Mouse (Mus musculus) embryo, embryonic 10.5 days (tissue): Measurements from ENCODE around the gene Grin2a.

Experiments
- DNase-seq: peaks from one replicate; pipeline ENCODE4 v3.0.0-alpha.2; 2015; ENCODE audit warnings: low spot score

Gene Grin2a

DNA sequence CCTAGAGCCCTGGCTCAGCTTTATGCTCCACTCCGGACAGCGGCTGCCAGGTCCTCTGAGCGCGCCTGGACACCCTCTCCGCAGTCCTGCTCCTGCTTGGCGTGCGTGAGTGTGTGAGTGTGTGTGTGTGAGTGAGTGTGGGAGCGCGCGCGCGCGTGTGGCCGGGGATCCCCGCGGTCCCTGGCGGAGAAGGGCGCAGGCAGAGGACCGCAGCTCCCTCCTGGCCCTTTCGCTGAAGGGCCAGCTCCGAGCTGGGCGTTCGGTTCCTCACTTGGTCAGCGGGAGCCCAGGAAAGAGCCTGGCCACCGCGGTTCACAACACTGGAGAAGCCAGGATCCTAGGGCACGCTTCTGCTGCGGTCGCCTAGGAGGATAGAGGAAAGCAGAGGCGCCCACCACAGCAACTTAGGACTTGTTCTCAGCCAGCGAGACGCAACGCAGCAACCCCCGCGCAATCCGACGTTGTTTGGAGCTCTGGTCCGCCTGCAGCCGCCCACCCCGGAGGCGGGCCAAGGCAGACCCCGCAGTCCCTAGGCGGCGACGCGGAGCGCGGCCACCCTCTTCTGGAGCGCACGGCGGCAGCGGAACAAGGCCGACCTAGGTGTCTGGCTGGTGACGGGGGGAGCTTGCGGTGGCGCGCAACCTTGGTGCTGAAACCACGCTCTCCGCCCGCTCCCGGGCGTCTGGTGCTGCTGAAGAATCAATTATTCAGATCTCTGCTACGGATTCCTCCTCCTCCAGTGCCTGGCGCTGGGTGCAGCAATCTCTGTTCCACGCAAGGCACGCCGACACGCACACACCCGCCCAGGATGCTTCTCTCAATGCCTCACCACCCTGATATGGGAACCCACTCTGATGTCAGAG, at the start of gene Grin2a:
Grin2a (minus strand) TSS at position 610 of the 863 bp plus-strand sequence.
- DNase-seq, result peak; percentile 50

DNA sequence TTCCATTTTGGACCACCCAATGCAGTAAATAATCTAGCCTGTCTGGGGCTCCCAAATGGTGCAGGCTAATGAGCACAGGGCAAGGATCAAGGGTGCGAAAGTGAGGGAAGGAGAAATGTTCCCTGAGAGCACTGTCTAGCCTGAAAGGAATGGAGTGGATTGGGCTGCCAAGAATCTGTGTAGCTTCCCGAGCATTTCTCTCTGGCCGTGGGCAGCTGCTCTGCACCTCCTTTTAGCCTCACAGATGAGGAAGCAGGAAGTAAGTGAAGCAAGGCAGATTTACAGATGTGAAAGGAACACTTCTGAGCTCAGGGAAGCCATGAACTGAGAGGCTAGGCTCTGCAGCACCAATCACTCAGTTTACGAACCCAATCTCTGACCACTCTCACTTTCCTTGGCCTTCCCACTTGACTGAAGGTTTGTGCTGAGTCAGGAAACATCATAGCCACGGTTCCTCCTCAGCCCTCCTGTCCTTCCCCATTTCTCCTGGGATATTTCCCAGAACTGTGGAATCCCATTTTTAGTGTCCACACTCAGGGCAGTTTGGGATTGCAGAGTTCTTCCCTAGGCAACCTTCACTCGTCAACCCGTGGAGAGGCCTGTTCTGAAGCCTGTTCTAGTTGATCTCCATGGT, 40.3 kb upstream of the Grin2a start:
- no peak for DNase-seq

DNA sequence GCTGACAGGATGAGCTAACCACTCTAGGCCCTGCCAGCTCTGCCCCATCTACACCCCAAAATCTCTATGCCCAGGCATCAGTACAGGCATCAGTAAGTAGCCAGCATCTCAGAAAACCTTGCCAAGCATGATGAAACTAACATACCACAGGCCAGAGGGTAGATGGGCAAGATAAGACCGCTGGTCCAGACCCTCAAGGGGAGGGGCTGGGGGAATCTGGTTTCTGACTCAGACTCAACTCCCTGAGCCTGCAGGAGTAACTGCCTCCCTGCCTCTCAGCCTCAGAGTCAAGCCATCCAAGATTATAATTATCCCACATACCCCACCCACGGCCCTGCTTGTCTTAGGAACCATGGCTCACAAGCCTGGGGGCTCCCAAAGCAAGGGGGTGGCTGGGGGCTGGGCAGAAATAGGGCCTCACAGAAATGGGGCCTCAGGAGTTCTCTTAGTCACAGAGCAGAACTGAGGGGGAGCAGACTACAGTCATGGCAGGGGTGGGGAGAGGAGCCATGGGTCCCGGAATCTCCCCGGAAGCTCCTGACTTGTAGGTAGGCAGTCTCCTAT, 38.1 kb upstream of the Grin2a start:
- DNase-seq, result no peak

DNA sequence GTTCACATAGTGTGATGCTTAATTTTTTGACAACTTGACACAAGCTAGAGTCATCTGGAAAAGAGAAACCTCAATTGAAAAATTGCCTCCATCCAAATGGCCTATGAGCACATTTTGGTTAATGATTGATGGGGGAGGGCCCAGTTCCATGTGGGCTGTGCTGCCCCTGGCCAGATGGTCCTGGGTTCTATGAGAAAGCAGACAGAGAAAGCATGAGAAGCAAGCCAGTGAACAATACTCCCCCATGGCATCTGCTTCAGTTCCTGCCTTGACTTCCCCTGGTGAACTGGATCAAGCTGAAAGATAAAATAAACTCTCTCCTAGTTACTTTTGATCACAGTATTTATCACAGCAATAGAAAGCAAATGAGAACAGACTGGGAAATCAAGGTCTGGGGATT, 36.5 kb upstream of the Grin2a start:
- no peak for DNase-seq

DNA sequence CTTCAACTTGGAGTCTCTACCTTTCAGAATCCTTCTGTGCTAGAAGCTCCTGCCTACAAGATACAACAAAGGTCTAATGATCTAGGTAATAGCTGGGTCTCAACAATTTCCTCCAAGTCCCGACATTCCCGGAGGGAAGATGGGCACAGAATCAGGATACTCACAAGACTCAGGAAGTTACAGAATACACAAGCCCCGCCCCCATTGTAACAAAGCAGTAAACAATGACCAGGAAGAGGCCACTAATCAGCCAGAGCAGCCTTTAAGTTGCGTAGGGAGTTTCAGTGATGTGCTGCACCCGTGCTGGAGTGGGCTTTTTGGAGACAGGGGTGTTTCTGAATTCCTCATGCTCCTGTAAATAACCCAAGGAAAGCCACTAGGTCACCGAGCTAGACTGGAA, 31.4 kb upstream of the Grin2a start:
- DNase-seq, result no peak

DNA sequence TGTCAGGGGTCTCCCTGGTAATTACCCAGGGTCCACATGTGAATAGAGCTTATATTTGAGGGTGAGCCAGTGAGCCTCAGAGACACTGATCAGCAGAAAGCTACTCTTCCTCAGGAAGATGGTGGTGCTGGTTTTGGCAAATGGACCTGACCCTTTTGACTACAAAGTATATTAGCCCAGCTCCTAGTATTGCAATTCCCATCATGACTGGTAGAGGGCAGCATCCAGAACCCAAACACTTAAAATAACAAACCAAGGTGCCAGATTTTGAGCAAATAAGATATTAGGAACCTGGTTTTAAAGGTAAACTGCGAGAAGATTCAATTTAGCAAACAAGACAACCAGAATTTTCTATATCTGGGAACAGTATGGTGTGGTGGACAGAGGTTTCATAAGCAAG, 14.4 kb upstream of the Grin2a start:
- DNase-seq, result no peak

DNA sequence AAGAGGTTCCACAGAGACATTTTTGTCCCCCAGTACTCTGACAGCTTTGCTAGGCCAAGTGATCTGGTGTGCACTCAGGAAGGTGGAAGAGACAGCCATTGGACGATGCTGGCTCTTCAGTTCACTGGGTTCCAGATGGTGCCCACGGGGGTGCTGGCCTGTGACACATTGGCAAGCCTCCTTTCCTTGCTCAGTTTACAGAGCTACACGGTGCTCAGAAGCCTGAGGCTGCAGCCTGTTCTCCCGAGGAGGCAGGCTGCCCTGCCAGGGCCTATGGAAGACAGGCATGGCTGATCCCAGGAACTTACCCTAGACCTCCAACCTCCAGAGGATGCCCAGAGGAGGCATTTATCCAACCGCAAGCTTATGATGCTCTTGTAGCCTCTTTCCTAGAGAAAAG, 10.2 kb upstream of the Grin2a start:
- DNase-seq, result no peak

DNA sequence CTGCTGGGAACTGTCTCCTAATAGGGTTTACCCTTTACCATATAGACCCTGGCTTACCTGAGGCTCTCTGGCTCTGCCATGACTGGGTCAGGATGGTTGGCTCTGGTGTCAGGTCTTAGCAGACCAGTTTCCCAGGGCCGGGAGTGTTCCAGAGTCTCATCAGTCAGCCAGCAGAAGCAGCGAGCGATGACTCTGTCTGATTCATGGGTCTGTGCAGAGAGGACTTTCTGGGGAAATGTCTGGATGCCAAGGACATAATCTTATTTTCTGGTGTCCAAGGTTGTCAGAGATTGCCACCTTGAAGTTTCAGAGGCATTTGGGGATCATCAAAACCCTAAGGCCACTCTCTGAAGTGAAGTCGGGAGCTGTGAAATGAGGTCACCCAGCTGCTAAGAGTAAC, 8.7 kb upstream of the Grin2a start:
- DNase-seq, result no peak

DNA sequence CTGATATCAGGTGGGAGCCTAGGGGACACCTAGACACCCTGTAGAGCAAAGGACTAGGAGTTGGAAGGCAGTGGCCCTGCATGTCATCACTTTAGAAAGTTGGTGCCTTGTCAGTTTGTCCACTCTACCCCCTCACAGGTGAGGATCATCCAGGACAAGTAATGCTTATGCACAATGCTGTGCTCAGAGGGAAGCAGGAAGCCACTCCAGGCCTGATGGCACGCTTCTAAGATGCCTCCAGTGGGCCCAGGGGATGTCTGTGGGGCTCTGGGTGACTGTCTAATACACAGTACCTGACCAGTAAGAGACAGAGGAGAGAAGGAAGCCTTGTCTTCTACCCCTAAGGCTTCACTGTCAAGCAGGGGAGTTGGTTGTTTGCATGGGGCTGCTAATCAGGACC, 7.6 kb upstream of the Grin2a start:
- DNase-seq, result no peak

DNA sequence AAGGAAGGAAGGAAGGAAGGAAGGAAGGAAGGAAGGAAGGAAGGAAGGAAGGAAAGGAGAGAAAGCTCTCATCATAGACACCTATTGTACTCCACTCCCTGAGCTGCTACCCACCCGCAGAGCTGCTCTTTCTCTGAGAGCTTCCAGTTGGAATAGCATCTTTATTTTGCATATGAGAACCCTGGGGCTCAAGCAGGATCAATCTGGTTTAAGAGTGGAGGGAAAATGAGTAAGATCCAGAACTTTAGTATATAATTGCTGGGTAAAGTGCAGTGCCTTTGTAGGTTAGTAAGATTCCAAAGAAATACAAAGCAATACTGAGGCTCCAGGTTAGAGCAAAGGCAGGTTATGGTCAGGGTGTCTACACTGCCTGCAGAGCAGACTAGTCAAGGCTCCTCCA, 6.2 kb upstream of the Grin2a start:
- DNase-seq, result no peak

DNA sequence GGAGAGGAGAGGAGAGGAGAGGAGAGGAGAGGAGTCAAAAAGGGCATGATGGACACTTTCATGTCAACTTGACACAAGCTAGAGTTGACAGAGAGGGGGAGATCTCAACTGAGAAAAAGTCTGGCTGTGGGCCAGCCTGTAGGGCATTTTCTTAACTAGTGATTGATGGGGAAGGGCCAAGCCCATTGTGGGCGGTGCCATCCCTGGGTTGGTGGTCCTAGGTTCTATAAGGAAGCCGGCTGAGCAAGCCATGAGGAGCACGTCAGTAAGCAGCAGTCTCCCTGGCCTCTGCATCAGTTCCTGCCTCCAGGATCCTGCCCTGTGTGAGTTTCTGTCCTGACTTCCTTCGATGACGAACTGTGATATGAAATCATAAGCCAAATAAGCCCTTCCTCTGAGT, 4.6 kb upstream of the Grin2a start:
- no peak for DNase-seq

DNA sequence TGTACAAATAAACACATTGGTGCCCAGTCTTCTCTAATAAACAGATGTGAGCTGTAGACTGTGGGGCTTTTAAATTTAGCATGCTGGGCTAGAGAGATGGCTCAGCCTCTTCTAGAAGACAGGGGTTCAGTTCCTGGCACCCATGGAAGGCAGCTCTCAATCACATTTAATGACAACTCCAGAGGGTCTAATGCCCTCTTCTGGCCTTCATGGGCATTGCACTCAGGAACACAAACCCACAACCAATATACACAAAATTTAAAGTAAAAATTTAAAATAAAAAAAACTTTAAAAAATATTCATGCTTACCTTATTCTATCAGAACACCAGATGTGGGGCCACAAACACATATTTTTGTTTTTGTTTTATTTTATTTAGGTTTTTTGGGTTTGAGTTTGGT, 2.6 kb upstream of the Grin2a start:
- no peak for DNase-seq

DNA sequence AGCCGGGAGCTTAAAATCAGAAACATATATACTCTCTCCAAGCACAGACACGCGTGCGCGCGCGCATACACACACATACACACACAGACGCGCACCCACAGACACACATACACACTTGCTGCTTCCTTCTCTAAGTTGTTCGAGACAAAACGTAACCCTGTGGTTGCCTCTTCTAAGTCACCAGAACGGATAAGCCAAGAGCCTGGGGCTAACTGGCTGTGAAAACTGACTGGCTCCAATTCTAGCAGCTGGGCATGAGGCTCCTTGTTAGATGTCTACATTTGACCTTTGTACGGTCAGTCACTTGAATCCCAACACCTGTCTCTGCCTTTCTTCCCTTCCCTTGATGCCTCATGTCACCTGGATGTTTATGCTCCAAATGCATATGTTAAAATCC, 452 bp upstream of the Grin2a start:
- DNase-seq, result peak; percentile 42

DNA sequence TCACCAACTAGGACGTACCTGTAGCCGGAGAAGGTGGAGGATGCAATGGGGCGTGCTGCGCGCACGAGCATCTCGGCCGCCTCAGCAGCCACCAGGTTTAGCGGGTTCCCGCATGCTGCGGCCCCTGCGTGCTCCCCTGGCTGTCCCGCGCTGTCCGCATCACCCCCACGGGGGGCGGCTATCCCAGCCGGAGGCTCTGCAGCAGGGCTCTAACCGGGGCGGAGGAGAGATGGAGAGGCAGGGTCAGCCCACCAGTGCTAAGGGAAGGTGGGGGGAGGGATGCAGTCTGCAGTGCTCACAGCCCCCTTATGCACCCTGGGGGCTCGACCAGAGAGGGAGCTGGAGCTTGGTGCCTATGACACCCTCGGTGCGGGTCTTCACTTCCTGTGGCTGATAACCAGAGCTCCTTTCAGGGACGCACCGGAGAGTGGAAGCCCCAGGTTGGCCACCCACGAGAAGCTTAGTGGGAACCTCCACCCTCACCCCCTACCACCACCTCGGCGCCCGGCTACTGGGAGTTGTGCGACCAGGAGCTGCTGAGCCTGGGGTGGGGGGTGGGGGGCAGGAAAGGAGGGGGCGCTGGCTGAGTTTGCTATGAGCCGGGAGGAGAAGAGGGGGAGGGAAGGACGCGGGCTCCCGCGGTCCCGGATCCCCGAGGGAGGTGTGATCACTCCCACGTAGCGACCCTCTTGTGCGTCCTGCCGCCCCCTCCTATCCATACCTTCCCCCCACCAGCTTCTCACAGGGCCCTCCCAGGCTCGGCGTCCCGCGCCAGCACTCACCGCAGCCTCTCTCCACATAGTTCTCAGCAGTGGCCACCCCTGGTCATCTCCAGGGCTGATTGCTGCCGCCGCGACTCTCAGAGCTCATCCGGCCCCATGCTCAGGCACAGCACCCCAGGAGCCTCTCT, 1.1 kb downstream of the Grin2a start:
- DNase-seq, result peak; percentile 55

DNA sequence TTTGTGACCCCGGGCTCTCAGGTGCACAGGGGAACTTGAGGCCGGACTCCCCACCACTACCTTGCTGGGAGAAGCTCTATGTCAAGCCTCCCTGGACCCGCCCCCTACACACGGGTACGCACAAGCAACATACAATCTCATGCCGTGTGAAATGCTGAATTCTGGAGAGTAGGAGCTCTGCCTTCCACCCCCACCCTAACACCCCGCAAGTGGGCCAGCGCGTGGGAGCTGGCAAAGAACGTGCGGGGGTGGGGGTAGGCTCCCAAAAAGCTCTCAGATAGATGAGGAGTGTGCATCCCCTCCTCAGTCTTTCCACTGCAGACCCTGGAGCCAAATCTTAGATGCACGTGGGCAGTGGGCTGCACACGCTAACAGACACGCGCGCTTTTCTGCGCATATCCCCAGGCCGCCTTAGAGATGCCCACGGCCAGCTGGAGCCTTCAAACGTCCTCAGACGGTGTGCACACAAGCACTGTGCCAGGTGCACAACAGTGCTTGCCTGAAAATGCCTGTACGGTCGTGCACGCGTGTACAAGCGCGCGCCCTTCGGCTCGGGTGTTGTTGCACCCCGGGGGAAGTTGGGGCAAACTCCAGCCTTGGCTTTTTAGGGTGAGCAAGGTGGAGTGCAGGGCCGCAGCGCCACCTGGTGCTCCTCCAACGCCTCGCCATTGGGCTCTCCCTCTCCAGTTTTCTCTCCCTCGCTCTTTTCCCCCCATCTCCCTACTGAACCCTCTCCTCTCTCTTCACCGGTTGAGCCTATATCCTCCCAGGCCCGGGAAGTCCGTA, 1.9 kb downstream of the Grin2a start:
- peak; percentile 79 for DNase-seq

DNA sequence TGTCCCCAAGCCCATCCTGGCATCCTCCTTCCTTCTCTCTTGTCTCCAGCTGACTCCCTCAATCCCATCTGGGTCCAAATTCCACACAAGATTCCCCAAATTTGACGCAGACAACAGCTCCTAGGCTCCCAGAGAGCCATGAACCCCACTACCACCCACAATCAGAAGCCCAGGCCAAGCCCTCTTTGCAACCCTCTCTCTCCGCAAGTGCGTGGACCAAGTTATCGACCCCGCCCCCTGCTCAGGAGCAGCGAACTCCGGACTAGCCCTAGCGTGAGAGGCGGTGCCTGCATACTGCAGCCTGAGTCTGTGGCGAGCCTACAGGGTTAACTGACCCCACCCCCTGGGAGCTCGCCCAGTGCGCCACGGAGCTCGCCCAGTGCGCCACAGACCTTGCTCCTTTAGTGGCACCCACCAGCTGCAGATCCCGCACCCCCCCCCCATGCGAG, 2.6 kb downstream of the Grin2a start:
- DNase-seq, result peak; percentile 60

DNA sequence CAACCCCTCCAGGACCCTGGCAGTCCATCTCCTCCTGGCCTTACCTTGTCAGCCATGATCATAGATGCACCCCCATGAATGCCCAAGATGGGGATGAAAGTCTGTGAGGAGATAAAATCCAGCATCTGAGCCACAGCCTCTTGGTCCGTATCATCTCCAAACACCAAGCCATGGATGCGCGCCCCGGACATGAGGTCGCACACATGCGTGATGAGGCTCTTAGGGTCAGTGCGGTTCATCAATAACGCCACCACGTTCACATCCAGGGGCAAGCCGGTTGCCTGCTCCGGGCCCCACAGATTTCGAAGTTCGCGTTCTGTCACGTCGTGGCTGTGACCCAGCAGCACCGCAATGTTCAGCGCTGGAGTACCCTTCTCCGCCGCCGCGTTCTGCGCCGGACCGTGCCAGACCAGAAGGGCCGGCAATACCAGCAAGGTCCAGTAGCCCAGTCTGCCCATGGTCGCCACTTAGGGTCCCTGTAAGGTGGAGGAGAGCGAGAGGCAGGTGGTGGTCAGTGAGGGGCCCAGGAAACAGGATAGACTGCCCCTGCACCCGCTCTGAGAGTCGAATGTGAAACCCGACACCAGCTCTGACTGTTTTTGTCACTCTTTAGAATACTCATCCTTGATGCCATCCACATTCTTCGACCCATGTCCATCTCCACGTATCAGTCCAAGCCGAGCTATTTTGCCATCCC, 3.1 kb downstream of the Grin2a start:
- DNase-seq, result peak; percentile 7

DNA sequence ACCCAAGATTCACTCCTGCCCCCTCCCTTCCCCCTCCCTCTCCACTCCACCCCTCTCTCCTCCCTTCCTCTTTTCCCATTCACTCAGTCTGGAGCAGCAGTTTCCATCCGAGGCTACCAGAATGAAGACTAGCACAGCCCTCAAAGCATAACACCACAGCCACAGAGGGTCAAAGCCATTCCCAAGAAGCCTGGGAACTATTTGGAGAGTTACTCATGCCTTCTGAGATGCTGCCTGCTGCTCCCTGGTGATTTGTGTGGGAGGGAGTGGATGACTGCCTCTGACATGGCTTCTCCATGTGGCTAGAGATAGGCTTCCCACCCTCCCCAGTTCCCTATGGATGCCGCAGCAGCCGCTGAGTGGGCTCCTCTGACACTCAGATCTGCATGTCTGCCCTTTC, 10.3 kb downstream of the Grin2a start:
- no peak for DNase-seq

DNA sequence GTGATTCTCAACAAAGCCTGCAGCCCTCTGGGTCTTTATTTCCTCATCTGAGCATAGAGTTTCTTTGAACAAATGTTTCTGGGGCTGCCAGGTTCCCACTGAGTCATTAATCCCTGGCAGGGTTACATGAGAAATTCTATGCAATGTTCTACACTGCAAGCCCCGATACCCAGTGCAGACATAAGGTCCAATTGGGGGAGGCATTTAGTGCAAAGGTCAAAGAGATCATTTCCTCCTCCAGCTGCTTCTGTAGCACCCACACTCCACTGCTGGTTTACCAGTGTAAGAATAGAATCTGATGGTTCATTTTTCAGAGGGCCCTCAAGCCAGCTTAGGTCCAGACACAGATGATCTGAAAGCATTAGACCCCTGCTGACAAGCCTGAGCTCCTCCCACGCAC, 14.7 kb downstream of the Grin2a start:
- no peak for DNase-seq

DNA sequence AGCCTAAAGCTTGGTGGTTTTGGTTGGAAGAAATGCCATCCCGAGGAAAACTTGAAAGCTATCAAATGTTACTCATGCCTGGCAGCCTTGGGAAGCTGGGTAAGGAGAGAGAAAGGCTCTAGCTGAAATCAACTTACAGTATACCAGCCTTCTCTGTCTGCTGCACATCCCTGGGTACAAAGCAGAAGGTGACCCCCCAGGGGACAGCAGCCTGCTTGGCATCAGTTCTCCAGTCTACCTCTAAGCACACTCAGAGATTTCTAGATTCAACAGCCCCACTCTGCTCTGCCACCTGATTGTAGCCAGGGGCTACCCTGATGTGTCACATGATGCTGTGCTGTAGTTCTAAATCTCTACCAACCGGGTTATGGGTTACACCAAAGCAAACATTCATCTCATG, 17.2 kb downstream of the Grin2a start:
- DNase-seq, result no peak

DNA sequence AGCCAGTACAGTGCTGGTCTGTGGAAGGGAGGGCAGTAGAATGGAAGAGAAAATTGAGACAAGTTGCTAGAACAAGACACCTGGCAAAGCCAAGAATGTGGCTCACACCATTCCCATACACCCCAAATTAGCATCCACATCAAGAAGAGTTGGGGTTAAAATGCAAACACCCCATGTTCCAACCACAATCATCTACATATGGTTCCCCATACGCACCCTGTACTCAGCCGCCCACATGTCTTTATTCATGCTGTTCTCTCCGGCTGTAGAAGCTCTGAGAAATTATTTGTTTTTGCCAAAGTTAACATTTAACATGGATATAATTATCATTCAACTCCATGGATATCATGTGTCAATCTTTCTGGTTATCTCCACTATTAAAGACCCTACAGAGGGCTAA, 22.7 kb downstream of the Grin2a start:
- DNase-seq, result no peak
